Mouse (Mus musculus): ENCODE data around the gene Eml6. TPM values are rescaled to one million over a fixed set of nuclear protein-coding genes. Genes with fewer than 3 reads are reported as not detected.

Gene Eml6
- polyA plus RNA-seq, 1 experiment from 2014 or later = 0.25 TPM

- DNase-seq = peak; percentile 56
- H3K27ac ChIP-seq (ENCODE audit: low read depth) = no peak overlapping the region
- 31% methylated on average over 9 of the region's 9 CpGs for WGBS
These were observed 217.5 kb downstream of the Eml6 start for GRCm38 (mm10) chr11:29808173-29808980.

DNA sequence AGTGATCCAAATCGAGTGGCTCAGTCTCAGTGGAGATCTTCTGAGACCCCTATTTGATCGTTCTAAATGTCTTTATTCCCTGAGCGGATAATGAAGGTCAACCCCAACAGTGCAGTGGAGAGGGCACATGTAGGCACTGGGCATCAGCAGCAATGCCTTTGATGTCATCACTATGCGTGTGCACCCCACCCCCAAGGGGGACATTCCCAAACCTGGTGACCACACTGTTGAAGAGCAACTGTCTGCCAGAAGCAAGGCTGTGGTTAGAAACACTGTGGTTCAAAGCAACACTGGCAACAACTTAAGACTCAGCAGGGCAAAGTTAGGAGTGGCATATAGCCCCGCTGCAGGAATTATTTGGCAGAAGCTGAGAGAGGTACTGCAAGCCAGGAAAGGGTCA lies 218.5 kb downstream of the Eml6 start:
- no peak overlapping the region for H3K27ac ChIP-seq (ENCODE audit: low read depth)
- H3K36me3 ChIP-seq (ENCODE audit: insufficient read depth) = no peaks in the 10 kb centered on the region
- DNase-seq (no peak), ATAC-seq (ENCODE audit: insufficient read depth) (no peak)
- no peak overlapping the region for H3K4me2 ChIP-seq
- no peaks in the 10 kb centered on the region for H3K9me3 ChIP-seq (ENCODE audit: low read depth, low read length)
- WGBS = 72% methylated on average over 5 of the region's 5 CpGs
- H3K4me1 ChIP-seq (ENCODE audit: insufficient read depth) = 0 out of 2 replicates have a peak, but pooled peaks cover 3% of the 10 kb centered on the region
- H3K4me3 ChIP-seq (ENCODE audit: low read depth, low read length) = no peak overlapping the region
- H3K27me3 ChIP-seq (ENCODE audit: insufficient read depth, low read length) = no peaks in the 10 kb centered on the region
- TF ChIP-seq CTCF (IDR thresholded peaks at IDR 0.05; ENCODE audit: low read depth) = no peak
- H3K9ac ChIP-seq = no peak overlapping the region

More at GRCm38 (mm10) chr11:29808173-29808980, 217.5 kb downstream of the Eml6 start:
- ATAC-seq (ENCODE audit: insufficient read depth) = peak; percentile 88
- no peak overlapping the region for H3K4me2 ChIP-seq
- H3K9me3 ChIP-seq (ENCODE audit: low read depth, low read length) = no peaks in the 10 kb centered on the region
- no peaks in the 10 kb centered on the region for H3K36me3 ChIP-seq (ENCODE audit: insufficient read depth)
- no peak for TF ChIP-seq CTCF (IDR thresholded peaks at IDR 0.05; ENCODE audit: low read depth)
- 0 out of 2 replicates have a peak, but pooled peaks cover 3% of the 10 kb centered on the region for H3K4me1 ChIP-seq (ENCODE audit: insufficient read depth)
- H3K9ac ChIP-seq = no peak overlapping the region
- no peak overlapping the region for H3K4me3 ChIP-seq (ENCODE audit: low read depth, low read length)
- no peaks in the 10 kb centered on the region for H3K27me3 ChIP-seq (ENCODE audit: insufficient read depth, low read length)

DNA sequence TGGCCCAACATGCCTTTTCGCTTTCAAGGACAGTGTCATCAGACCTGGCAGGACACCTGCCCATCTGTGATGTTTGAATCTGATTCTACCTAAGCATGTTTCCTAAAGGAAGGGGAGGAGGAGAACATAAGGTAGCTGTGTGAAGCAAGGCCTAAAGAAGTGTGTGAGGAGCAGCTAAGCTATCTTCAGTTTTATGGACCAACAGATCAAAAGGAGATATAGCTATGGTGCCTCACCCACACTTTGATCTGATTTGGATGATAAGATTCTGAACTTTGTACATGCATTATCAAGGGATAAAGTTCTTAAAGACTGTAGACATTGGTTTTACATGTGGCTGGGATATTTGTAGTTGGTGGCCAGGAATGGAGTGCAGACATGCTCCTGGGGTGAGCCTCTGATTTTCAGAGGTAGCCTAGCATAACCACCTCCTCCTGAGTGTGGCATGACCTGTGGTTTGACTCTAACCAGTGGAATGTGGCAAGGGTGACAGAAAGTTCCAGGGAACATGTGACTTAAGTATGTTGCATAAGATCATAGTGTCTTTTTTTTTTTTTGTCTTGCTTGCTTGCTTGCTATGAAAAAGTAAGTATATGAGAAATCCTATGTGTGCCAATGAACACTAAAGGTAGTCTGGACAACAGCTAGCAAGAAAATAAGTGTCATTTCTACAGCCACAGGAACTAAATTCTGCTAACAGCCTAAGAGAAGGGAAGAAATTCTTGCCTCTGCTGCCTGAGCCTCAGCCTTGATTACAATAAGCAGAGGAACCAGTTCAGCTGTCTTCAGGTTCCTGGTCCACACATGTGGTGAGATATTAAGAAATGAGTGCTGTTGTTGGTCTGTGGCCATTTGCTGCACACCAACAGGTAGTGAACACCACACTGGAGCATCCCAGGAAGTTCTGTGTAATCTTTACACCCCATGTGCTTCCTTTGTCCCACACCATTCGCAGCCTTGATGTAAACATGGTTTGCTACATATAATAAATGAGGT lies 224.1 kb downstream of the Eml6 start:
- H3K27me3 ChIP-seq (ENCODE audit: insufficient read depth, low read length) = no peaks in the 10 kb centered on the region
- no peak overlapping the region for H3K27ac ChIP-seq (ENCODE audit: low read depth)
- H3K4me1 ChIP-seq (ENCODE audit: insufficient read depth) = no peaks in the 10 kb centered on the region
- DNase-seq (no peak), ATAC-seq (ENCODE audit: insufficient read depth) (no peak)
- 67% methylated on average over 2 of the region's 2 CpGs for WGBS
- no peak overlapping the region for H3K4me2 ChIP-seq
- H3K9me3 ChIP-seq (ENCODE audit: low read depth, low read length) = no peaks in the 10 kb centered on the region
- no peak for TF ChIP-seq CTCF (IDR thresholded peaks at IDR 0.05; ENCODE audit: low read depth)
- no peaks in the 10 kb centered on the region for H3K36me3 ChIP-seq (ENCODE audit: insufficient read depth)
- H3K4me3 ChIP-seq (ENCODE audit: low read depth, low read length) = no peak overlapping the region
- H3K9ac ChIP-seq = no peak overlapping the region

- no peaks in the 10 kb centered on the region for H3K27me3 ChIP-seq (ENCODE audit: insufficient read depth, low read length)
- no peak overlapping the region for H3K4me2 ChIP-seq
- 30% methylated on average over 1 of the region's 1 CpGs for WGBS
- ATAC-seq (ENCODE audit: insufficient read depth) (no peak), DNase-seq (no peak)
- no peak for TF ChIP-seq CTCF (IDR thresholded peaks at IDR 0.05; ENCODE audit: low read depth)
- no peak overlapping the region for H3K9ac ChIP-seq
- H3K4me1 ChIP-seq (ENCODE audit: insufficient read depth) = no peaks in the 10 kb centered on the region
- H3K27ac ChIP-seq (ENCODE audit: low read depth) = no peak overlapping the region
- H3K9me3 ChIP-seq (ENCODE audit: low read depth, low read length) = no peaks in the 10 kb centered on the region
- no peaks in the 10 kb centered on the region for H3K36me3 ChIP-seq (ENCODE audit: insufficient read depth)
- no peak overlapping the region for H3K4me3 ChIP-seq (ENCODE audit: low read depth, low read length)
These were observed 226.0 kb downstream of the Eml6 start for GRCm38 (mm10) chr11:29799839-29800238.

DNA sequence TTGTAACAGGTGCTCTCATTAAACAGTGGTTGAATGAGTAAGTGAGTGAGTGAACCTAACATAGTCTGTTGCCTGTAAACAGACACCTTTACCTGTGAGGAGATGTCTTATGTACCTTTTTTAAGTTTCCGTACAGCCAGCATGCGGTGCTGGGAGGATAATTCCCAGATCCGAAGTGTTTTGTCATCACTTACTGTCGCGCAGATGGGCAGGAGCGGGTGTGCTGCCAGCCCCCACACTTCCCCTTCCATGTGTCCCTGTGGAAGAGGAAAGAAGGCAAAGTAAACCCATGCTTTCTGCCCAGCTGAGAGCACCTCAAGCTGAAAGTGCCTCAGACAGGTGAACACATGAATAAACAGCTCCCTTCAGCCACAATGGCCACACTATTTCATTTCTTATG lies 230.7 kb downstream of the Eml6 start:
- no peak overlapping the region for H3K9ac ChIP-seq

DNA sequence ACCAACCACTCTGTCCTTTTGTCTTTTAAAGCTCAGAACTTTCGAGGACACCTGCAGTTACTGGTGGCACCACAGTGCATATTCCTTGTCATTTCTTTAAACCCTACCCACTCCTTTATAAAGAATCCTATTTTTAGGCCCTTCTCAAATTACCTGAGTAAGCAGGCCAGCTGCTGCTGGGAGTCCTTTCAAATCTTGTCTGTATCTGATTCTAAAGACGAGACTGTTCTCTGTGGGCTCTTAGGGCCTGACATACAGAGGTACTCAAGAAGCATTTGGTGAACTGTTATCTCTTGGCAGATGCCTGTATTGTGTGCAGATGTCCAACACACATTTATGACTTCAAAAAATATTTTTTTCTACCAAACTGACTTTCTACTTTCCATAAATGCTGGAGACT lies 231.4 kb downstream of the Eml6 start:
- no peak overlapping the region for H3K9ac ChIP-seq
- no peaks in the 10 kb centered on the region for H3K27me3 ChIP-seq (ENCODE audit: insufficient read depth, low read length)
- H3K4me2 ChIP-seq = no peak overlapping the region
- ATAC-seq (ENCODE audit: insufficient read depth) (no peak), DNase-seq (no peak)
- no peak overlapping the region for H3K4me3 ChIP-seq (ENCODE audit: low read depth, low read length)
- H3K27ac ChIP-seq (ENCODE audit: low read depth) = no peak overlapping the region
- no peaks in the 10 kb centered on the region for H3K36me3 ChIP-seq (ENCODE audit: insufficient read depth)
- TF ChIP-seq CTCF (IDR thresholded peaks at IDR 0.05; ENCODE audit: low read depth) = no peak
- H3K4me1 ChIP-seq (ENCODE audit: insufficient read depth) = no peaks in the 10 kb centered on the region
- no peaks in the 10 kb centered on the region for H3K9me3 ChIP-seq (ENCODE audit: low read depth, low read length)
- 36% methylated on average over 2 of the region's 2 CpGs for WGBS

More for the DNA sequence above, 230.7 kb downstream of the Eml6 start:
- ATAC-seq (ENCODE audit: insufficient read depth) (no peak), DNase-seq (no peak)
- H3K27ac ChIP-seq (ENCODE audit: low read depth) = no peak overlapping the region
- H3K4me1 ChIP-seq (ENCODE audit: insufficient read depth) = no peaks in the 10 kb centered on the region
- H3K4me2 ChIP-seq = no peak overlapping the region
- 75% methylated on average over 6 of the region's 6 CpGs for WGBS
- TF ChIP-seq CTCF (IDR thresholded peaks at IDR 0.05; ENCODE audit: low read depth) = no peak
- no peaks in the 10 kb centered on the region for H3K27me3 ChIP-seq (ENCODE audit: insufficient read depth, low read length)
- no peaks in the 10 kb centered on the region for H3K9me3 ChIP-seq (ENCODE audit: low read depth, low read length)
- no peak overlapping the region for H3K4me3 ChIP-seq (ENCODE audit: low read depth, low read length)
- no peaks in the 10 kb centered on the region for H3K36me3 ChIP-seq (ENCODE audit: insufficient read depth)

GRCm38 (mm10) chr11:29790796-29791195 lies 235.0 kb downstream of the Eml6 start:
- TF ChIP-seq CTCF (IDR thresholded peaks at IDR 0.05; ENCODE audit: low read depth) = no peak
- H3K9me3 ChIP-seq (ENCODE audit: low read depth, low read length) = no peaks in the 10 kb centered on the region
- H3K9ac ChIP-seq = no peak overlapping the region
- 81% methylated on average over 2 of the region's 2 CpGs for WGBS
- DNase-seq (no peak), ATAC-seq (ENCODE audit: insufficient read depth) (no peak)
- H3K4me1 ChIP-seq (ENCODE audit: insufficient read depth) = no peaks in the 10 kb centered on the region
- H3K4me2 ChIP-seq = no peak overlapping the region
- H3K36me3 ChIP-seq (ENCODE audit: insufficient read depth) = no peaks in the 10 kb centered on the region
- no peaks in the 10 kb centered on the region for H3K27me3 ChIP-seq (ENCODE audit: insufficient read depth, low read length)
- H3K27ac ChIP-seq (ENCODE audit: low read depth) = no peak overlapping the region
- no peak overlapping the region for H3K4me3 ChIP-seq (ENCODE audit: low read depth, low read length)

All from lung, embryonic 14.5 days (tissue).